Mouse (Mus musculus): ENCODE results near the gene Apbb2.

DNA sequence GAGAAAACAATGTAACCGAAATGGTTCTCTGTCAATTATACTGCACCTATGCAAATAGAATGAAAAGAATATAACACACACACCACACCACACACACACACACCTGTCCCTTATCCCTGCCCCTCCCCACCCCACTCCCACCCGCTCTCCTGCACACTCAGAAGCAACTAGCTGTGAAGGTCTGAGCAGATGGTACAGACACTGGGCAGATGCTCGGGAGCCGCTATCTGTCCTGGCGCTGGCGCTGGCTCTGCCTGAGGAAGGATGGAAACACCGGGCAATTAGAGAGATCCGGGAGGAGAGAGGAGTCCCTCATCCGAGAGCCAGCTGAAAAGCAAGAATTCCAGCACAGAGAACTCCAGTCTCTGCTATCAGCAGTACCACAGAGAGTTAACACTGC, 42.3 kb downstream of the Apbb2 start:
- TF ChIP-seq CTCF (IDR thresholded peaks at IDR 0.05) (no peak), EP300 (IDR thresholded peaks at IDR 0.05) (no peak)

Data from lung, postnatal 0 days (tissue).